Mouse (Mus musculus) megakaryocyte, embryonic 14.5 days (primary cell): Measurements from ENCODE around the gene Ap1g2. TPM values are rescaled to one million over a fixed set of nuclear protein-coding genes. Genes with fewer than 3 reads are reported as not detected.

Experiments
- H3K27me3 ChIP-seq: replicated peaks from 2 replicates; pipeline ENCODE3; 2012; ENCODE audit warnings: inconsistent platforms
- H3K36me3 ChIP-seq: replicated peaks from 2 replicates; pipeline ENCODE3; 2012; ENCODE audit warnings: low read length, inconsistent platforms, mixed read lengths
- H3K4me1 ChIP-seq: 2 replicates; pipeline ENCODE4 v1.6.1; 2012; ENCODE audit warnings: inconsistent platforms
- H3K4me3 ChIP-seq: replicated peaks from 2 replicates; pipeline ENCODE3; 2012; ENCODE audit warnings: moderate library complexity, mild to moderate bottlenecking, inconsistent platforms
- H3K9me3 ChIP-seq: 2 replicates; pipeline ENCODE4 v1.6.1; 2012; ENCODE audit warnings: inconsistent platforms
- FLI1 ChIP-seq: IDR thresholded peaks from 2 replicates; pipeline ENCODE4 v1.6.1; 2012; ENCODE audit warnings: low read length, inconsistent platforms, mixed read lengths
- GATA1 ChIP-seq: IDR thresholded peaks from 3 replicates; pipeline ENCODE4 v1.6.1; 2012; ENCODE audit warnings: mixed read lengths, low read length, inconsistent platforms, borderline replicate concordance
- polyA plus RNA-seq: library from polyadenylated mRNA; stranded (reverse); fragments of >175 nt; gene quantifications from 2 replicates; pipeline ENCODE4 v1.2.3, GENCODE M21; 2012; ENCODE audit warnings: low replicate concordance; ENCODE audit not compliant: insufficient read depth

Gene Ap1g2
- polyA plus RNA-seq, 1 experiment, result 13.4 TPM

DNA sequence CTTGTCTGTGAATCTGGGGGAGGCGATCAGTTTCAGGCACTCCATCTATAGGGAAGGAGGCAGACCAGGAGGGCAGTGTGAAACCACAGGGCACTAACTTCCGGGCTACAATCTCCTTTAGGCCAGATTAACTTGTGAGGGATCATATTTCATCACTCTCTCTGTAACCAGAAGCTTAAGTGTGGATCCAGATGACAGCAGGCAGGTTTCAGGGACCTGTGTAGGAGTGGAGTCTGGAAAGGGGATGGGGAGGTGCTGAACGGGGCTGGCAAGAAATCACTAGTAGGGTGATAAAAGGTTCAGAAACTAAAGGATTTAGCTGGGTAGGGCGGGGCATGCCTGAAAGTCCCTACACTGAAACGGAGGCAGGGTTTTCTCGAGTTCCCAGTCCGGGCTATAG is 1.0 kb downstream of the Ap1g2 start:
- Histone ChIP-seq H3K36me3 (peaks cover 48% of the 10 kb centered on the region), H3K4me1 (peaks cover 68% of the 10 kb centered on the region), H3K27me3 (peaks cover 20% of the 10 kb centered on the region), H3K9me3 (no peaks in the 10 kb centered on the region), H3K4me3 (peak overlapping the region; percentile 95)
- no peak for TF ChIP-seq FLI1
- no peak for TF ChIP-seq GATA1

GRCm38 (mm10) chr14:55104365-55104764 is 2.0 kb downstream of the Ap1g2 start:
- Histone ChIP-seq H3K27me3 (peaks cover 10% of the 10 kb centered on the region), H3K4me3 (no peak overlapping the region), H3K9me3 (no peaks in the 10 kb centered on the region), H3K4me1 (peaks cover 58% of the 10 kb centered on the region), H3K36me3 (peaks cover 58% of the 10 kb centered on the region)
- TF ChIP-seq GATA1 (no peak), FLI1 (no peak)

DNA sequence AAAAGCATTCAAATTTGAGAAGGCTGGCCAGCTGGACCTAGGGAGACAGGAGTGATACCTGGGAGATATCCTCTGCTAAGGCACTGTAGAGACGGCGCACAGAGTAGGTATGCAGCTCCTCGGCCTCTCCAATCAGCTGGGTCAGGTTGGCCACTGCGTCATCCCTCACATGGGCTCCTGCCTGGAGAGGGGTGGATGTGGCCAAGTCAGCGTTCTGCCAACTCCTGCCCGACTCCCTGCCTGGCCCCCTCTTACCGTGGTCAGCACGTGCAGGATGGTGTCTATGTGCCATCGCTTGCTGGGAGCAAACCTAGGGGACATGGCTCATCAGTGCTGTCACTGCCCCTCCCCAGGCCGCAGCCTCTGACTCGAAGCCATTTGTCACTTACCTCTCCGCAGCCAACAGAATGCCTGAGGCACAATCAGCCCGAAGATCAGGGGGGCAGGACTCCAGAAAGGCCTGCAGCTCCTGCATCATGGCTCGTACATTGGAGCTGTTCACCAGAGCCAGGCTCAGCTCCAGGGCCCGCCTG is 4.1 kb downstream of the Ap1g2 start:
- peaks cover 79% of the 10 kb centered on the region for H3K36me3 ChIP-seq
- no peaks in the 10 kb centered on the region for H3K27me3 ChIP-seq
- peak overlapping the region; percentile 28 for H3K4me3 ChIP-seq
- TF ChIP-seq GATA1, result no peak
- no peak for TF ChIP-seq FLI1
- H3K4me1 ChIP-seq, result peaks cover 53% of the 10 kb centered on the region
- H3K9me3 ChIP-seq, result no peaks in the 10 kb centered on the region

GRCm38 (mm10) chr14:55101592-55101991 is 4.8 kb downstream of the Ap1g2 start:
- TF ChIP-seq FLI1 (no peak), GATA1 (no peak)
- H3K4me3 ChIP-seq, result no peak overlapping the region
- H3K36me3 ChIP-seq, result peaks cover 86% of the 10 kb centered on the region
- H3K4me1 ChIP-seq, result peaks cover 53% of the 10 kb centered on the region
- no peaks in the 10 kb centered on the region for H3K27me3 ChIP-seq
- no peaks in the 10 kb centered on the region for H3K9me3 ChIP-seq

DNA sequence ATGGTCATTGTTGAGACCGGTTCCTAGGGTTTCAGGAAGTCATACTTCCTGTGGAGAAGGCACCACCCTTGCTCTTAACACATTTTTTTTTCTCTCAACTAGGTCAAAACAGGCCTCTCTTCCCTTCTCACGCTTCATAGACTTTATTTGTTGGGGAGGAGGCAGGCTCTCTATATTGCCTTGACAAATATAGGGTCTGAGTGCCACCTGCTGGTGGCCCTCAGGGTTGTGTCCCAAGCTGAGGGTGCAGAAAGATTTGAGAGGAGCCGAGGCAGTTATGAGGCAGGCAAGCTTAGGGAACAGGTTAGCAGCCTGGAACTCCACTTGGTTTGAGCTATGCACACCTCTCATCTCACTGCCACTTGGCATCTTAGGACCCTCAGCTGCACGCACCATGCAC is 8.3 kb downstream of the Ap1g2 start:
- Histone ChIP-seq H3K4me1 (peaks cover 62% of the 10 kb centered on the region), H3K36me3 (peaks cover 66% of the 10 kb centered on the region), H3K4me3 (no peak overlapping the region), H3K27me3 (no peaks in the 10 kb centered on the region), H3K9me3 (no peaks in the 10 kb centered on the region)
- TF ChIP-seq FLI1, result no peak
- no peak for TF ChIP-seq GATA1

- Histone ChIP-seq H3K27me3 (no peaks in the 10 kb centered on the region), H3K4me1 (peaks cover 62% of the 10 kb centered on the region), H3K9me3 (no peaks in the 10 kb centered on the region), H3K36me3 (peaks cover 62% of the 10 kb centered on the region), H3K4me3 (no peak overlapping the region)
- TF ChIP-seq FLI1, result no peak
- no peak for TF ChIP-seq GATA1
Measured at GRCm38 (mm10) chr14:55097646-55098045, 8.7 kb downstream of the Ap1g2 start.

DNA sequence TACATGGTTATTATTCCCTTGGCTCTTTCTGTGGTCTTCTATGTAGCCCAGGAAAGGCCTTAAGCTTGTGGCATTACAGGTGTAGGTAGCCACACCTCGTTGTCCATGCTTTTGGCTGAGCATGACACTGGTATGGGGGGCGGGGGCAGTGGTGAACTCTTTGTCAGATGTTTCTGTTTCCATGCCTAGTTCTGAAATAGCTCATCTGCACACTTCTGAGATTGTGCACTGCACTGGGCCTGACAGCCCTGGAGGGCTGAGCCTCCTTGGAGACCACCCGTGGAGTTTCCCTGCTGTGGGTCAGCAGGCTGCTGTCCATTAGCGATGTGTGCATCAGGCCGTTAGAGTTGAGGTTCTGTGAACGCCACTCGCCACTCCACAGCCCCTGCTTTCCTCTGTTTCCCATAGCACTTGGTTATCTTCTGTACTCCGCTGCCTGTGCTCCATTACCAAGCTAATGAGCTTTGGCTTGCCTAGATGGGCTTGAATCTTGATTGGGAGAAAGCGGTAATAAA is 9.8 kb downstream of the Ap1g2 start:
- H3K36me3 ChIP-seq, result peaks cover 51% of the 10 kb centered on the region
- H3K9me3 ChIP-seq, result no peaks in the 10 kb centered on the region
- TF ChIP-seq FLI1 (no peak), GATA1 (no peak)
- H3K4me1 ChIP-seq, result peaks cover 60% of the 10 kb centered on the region
- H3K27me3 ChIP-seq, result no peaks in the 10 kb centered on the region
- H3K4me3 ChIP-seq, result peak overlapping the region; percentile 43

DNA sequence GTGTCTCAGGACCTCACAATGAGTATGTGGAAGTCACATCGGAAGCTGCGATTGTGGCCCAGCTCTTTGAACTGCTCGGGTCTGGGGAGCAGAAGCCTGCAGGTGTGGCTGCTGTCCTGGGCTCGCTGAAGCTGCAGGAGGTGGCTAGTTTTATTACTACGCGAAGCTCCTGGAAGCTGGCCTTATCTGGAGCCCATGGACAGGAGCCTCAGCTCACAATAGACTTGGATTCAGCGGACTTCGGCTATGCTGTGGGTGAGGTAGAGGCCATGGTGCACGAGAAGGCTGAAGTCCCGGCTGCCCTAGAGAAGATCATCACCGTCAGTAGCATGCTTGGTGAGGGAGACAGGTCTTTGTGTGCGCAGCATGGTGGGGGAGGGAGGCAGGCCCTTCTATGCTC is 10.7 kb downstream of the Ap1g2 start:
- peaks cover 62% of the 10 kb centered on the region for H3K4me1 ChIP-seq
- peaks cover 42% of the 10 kb centered on the region for H3K36me3 ChIP-seq
- H3K4me3 ChIP-seq, result peak overlapping the region; percentile 93
- TF ChIP-seq FLI1, result no peak
- TF ChIP-seq GATA1, result no peak
- no peaks in the 10 kb centered on the region for H3K9me3 ChIP-seq
- no peaks in the 10 kb centered on the region for H3K27me3 ChIP-seq

DNA sequence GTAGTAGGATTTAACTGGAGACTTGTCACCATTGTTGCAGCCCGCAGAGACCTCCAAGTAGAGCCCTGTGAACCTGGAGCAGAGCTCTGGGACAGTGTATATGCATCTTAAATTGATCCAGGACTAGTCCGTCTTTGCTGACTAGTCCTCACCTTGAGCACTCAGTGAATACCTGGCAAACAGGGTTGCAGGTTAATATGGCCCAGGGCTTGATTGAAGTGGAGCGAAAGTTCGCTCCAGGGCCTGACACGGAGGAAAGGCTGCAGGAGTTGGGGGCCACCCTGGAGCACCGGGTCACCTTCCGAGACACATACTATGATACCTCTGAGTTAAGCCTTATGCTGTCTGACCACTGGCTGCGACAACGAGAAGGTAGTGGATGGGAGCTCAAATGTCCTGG is 11.1 kb downstream of the Ap1g2 start:
- Histone ChIP-seq H3K36me3 (peaks cover 38% of the 10 kb centered on the region), H3K4me3 (peak overlapping the region; percentile 93), H3K27me3 (no peaks in the 10 kb centered on the region), H3K9me3 (no peaks in the 10 kb centered on the region), H3K4me1 (peaks cover 66% of the 10 kb centered on the region)
- TF ChIP-seq GATA1 (no peak), FLI1 (no peak)

GRCm38 (mm10) chr14:55094704-55095231 is 11.6 kb downstream of the Ap1g2 start, which contains the start of gene Thtpa:
Thtpa (plus strand) TSS chr14:55094784.
- Histone ChIP-seq H3K9me3 (no peaks in the 10 kb centered on the region), H3K36me3 (peaks cover 33% of the 10 kb centered on the region), H3K4me1 (peaks cover 71% of the 10 kb centered on the region), H3K27me3 (no peaks in the 10 kb centered on the region), H3K4me3 (peak within 1 kb of the TSS; percentile 93)
- TF ChIP-seq GATA1 (no peak), FLI1 (no peak)

GRCm38 (mm10) chr14:55093927-55094326 is 12.5 kb downstream of the Ap1g2 start:
- TF ChIP-seq FLI1 (no peak), GATA1 (no peak)
- peaks cover 80% of the 10 kb centered on the region for H3K4me1 ChIP-seq
- H3K4me3 ChIP-seq, result peak overlapping the region; percentile 93
- no peaks in the 10 kb centered on the region for H3K27me3 ChIP-seq
- H3K36me3 ChIP-seq, result peaks cover 24% of the 10 kb centered on the region
- no peaks in the 10 kb centered on the region for H3K9me3 ChIP-seq
